Mouse (Mus musculus) midbrain, embryonic 16.5 days (tissue): ENCODE measurements around the gene Art3. TPM values are rescaled to one million over a fixed set of nuclear protein-coding genes. Genes with fewer than 3 reads are reported as not detected.

Source experiments
- ATAC-seq: fragments of 200-750 bp; cut with Nextera tagmentation; 2 replicates; pipeline ENCODE4 v1.8.0; 2017; ENCODE audit warnings: moderate TSS enrichment
- H3K27ac ChIP-seq: fragments of 300-500 bp; sonication (generic); 2 replicates; pipeline ENCODE4 v1.5.1; 2014; ENCODE audit warnings: mild to moderate bottlenecking, low read length, mixed read lengths
- H3K27me3 ChIP-seq: fragments of 300-500 bp; sonication (generic); 2 replicates; pipeline ENCODE4 v1.6.1; 2014; ENCODE audit warnings: low read depth, low read length, mixed read lengths; ENCODE audit not compliant: control insufficient read depth, insufficient read depth
- H3K36me3 ChIP-seq: fragments of 300-500 bp; sonication (generic); 2 replicates; pipeline ENCODE4 v1.6.1; 2014; ENCODE audit warnings: mild to moderate bottlenecking, low read length, moderate library complexity, mixed read lengths; ENCODE audit not compliant: control insufficient read depth, insufficient read depth
- H3K4me1 ChIP-seq: fragments of 300-500 bp; sonication (generic); 2 replicates; pipeline ENCODE4 v1.6.1; 2014; ENCODE audit warnings: mild to moderate bottlenecking, low read length, mixed read lengths; ENCODE audit not compliant: control insufficient read depth, insufficient read depth
- H3K4me2 ChIP-seq: fragments of 300-500 bp; sonication (generic); 2 replicates; pipeline ENCODE4 v1.6.1; 2014; ENCODE audit warnings: mild to moderate bottlenecking, low read length, mixed read lengths
- H3K4me3 ChIP-seq: fragments of 300-500 bp; sonication (generic); 2 replicates; pipeline ENCODE4 v1.5.1; 2014; ENCODE audit warnings: low read depth, mild to moderate bottlenecking, low read length, moderate library complexity, mixed read lengths
- H3K9ac ChIP-seq: fragments of 300-500 bp; sonication (generic); 2 replicates; pipeline ENCODE4 v1.6.1; 2014; ENCODE audit warnings: low read depth, low read length, mixed read lengths
- H3K9me3 ChIP-seq: fragments of 300-500 bp; sonication (generic); replicated peaks from 2 replicates; pipeline ENCODE4 v1.6.1; 2014; ENCODE audit warnings: mild to moderate bottlenecking, low read length, mixed read lengths; ENCODE audit not compliant: control insufficient read depth, poor library complexity, severe bottlenecking
- WGBS: fragments of 180-500 bp; shearing (Covaris S2); extraction: QIAGEN DNeasy Blood & Tissue Kit; methylation state at CpG from one replicate; pipeline ENCODE4 v1.1.7; 2014; 5-methylcytosine and 5-hydroxymethylcytosine counted together
- polyA plus RNA-seq: library from polyadenylated mRNA; unstranded; fragments of >200 nt; fragmentation: Nextera tagmentation; extraction: Ambion mirVana; gene quantifications from 2 replicates; pipeline ENCODE4 v1.2.1, GENCODE M21; 2015

Art3 gene
- polyA plus RNA-seq, 1 experiment from 2014 or later, result 4.3 TPM

GRCm38 (mm10) chr5:92435025-92435584 is 103.5 kb downstream of the Art3 start, which contains the start of gene Nup54:
Gene Nup54 (minus strand): TSS chr5:92435219.
- 1% methylated on average over 34 of the region's 34 CpGs for WGBS
- peaks cover 14% of the 10 kb centered on the region for H3K4me1 ChIP-seq
- H3K27me3 ChIP-seq, result no peaks in the 10 kb centered on the region
- H3K4me2 ChIP-seq, result peak within 1 kb of the TSS; percentile 98
- peak within 1 kb of the TSS; percentile 82 for H3K27ac ChIP-seq
- H3K36me3 ChIP-seq, result peaks cover 2% of the 10 kb centered on the region; the same call in 1 of the 2 replicates
- H3K9ac ChIP-seq, result peak within 1 kb of the TSS; percentile 96
- ATAC-seq, result peak; percentile 100
- no peaks in the 10 kb centered on the region for H3K9me3 ChIP-seq
- peak within 1 kb of the TSS; percentile 99 for H3K4me3 ChIP-seq

GRCm38 (mm10) chr5:92438540-92438939 is 106.9 kb downstream of the Art3 start:
- Histone ChIP-seq H3K36me3 (no peaks in the 10 kb centered on the region; the same call in 1 of the 2 replicates), H3K4me1 (peaks cover 8% of the 10 kb centered on the region), H3K27me3 (no peaks in the 10 kb centered on the region), H3K9me3 (no peaks in the 10 kb centered on the region), H3K9ac (no peak overlapping the region), H3K4me3 (no peak overlapping the region), H3K27ac (no peak overlapping the region), H3K4me2 (no peak overlapping the region)
- 89% methylated on average over 8 of the region's 8 CpGs for WGBS
- no peak for ATAC-seq

GRCm38 (mm10) chr5:92441494-92441893 is 109.9 kb downstream of the Art3 start:
- no peak for ATAC-seq
- H3K4me1 ChIP-seq, result no peaks in the 10 kb centered on the region
- H3K9me3 ChIP-seq, result no peaks in the 10 kb centered on the region
- H3K4me2 ChIP-seq, result no peak overlapping the region
- H3K9ac ChIP-seq, result no peak overlapping the region
- no peak overlapping the region for H3K4me3 ChIP-seq
- no peak overlapping the region for H3K27ac ChIP-seq
- 86% methylated on average over 5 of the region's 5 CpGs for WGBS
- H3K27me3 ChIP-seq, result no peaks in the 10 kb centered on the region
- peaks cover 12% of the 10 kb centered on the region for H3K36me3 ChIP-seq

GRCm38 (mm10) chr5:92442914-92443313 is 111.3 kb downstream of the Art3 start:
- 91% methylated on average over 7 of the region's 7 CpGs for WGBS
- Histone ChIP-seq H3K9ac (no peak overlapping the region), H3K4me3 (no peak overlapping the region), H3K9me3 (no peaks in the 10 kb centered on the region), H3K27ac (no peak overlapping the region), H3K4me2 (no peak overlapping the region), H3K4me1 (no peaks in the 10 kb centered on the region), H3K27me3 (no peaks in the 10 kb centered on the region), H3K36me3 (peaks cover 24% of the 10 kb centered on the region)
- ATAC-seq, result no peak

GRCm38 (mm10) chr5:92445016-92445415 is 113.4 kb downstream of the Art3 start:
- no peak overlapping the region for H3K9ac ChIP-seq
- H3K27me3 ChIP-seq, result no peaks in the 10 kb centered on the region
- ATAC-seq, result no peak
- 94% methylated on average over 2 of the region's 2 CpGs for WGBS
- H3K36me3 ChIP-seq, result peaks cover 40% of the 10 kb centered on the region
- H3K4me1 ChIP-seq, result no peaks in the 10 kb centered on the region
- H3K27ac ChIP-seq, result no peak overlapping the region
- H3K4me2 ChIP-seq, result no peak overlapping the region
- no peak overlapping the region for H3K4me3 ChIP-seq
- H3K9me3 ChIP-seq, result no peaks in the 10 kb centered on the region

GRCm38 (mm10) chr5:92446736-92447135 is 115.1 kb downstream of the Art3 start:
- H3K4me1 ChIP-seq, result no peaks in the 10 kb centered on the region
- WGBS, result 96% methylated on average over 5 of the region's 5 CpGs
- H3K9me3 ChIP-seq, result no peaks in the 10 kb centered on the region
- H3K27ac ChIP-seq, result no peak overlapping the region
- no peak overlapping the region for H3K4me3 ChIP-seq
- H3K9ac ChIP-seq, result no peak overlapping the region
- no peaks in the 10 kb centered on the region for H3K27me3 ChIP-seq
- no peak for ATAC-seq
- no peak overlapping the region for H3K4me2 ChIP-seq
- H3K36me3 ChIP-seq, result peaks cover 53% of the 10 kb centered on the region

- Histone ChIP-seq H3K4me1 (no peaks in the 10 kb centered on the region), H3K4me3 (no peak overlapping the region), H3K36me3 (peaks cover 45% of the 10 kb centered on the region), H3K27me3 (no peaks in the 10 kb centered on the region), H3K9ac (no peak overlapping the region), H3K4me2 (no peak overlapping the region), H3K9me3 (no peaks in the 10 kb centered on the region), H3K27ac (no peak overlapping the region)
- 97% methylated on average over 5 of the region's 5 CpGs for WGBS
- no peak for ATAC-seq
Measured at GRCm38 (mm10) chr5:92452876-92453275, 121.2 kb downstream of the Art3 start.

- no peak overlapping the region for H3K4me3 ChIP-seq
- no peaks in the 10 kb centered on the region for H3K27me3 ChIP-seq
- H3K36me3 ChIP-seq, result peaks cover 13% of the 10 kb centered on the region
- no peaks in the 10 kb centered on the region for H3K4me1 ChIP-seq
- H3K9me3 ChIP-seq, result no peaks in the 10 kb centered on the region
- no peak overlapping the region for H3K4me2 ChIP-seq
- no peak for ATAC-seq
- H3K9ac ChIP-seq, result no peak overlapping the region
- 89% methylated on average over 2 of the region's 2 CpGs for WGBS
- no peak overlapping the region for H3K27ac ChIP-seq
Measured at GRCm38 (mm10) chr5:92457410-92457809, 125.8 kb downstream of the Art3 start.

GRCm38 (mm10) chr5:92458726-92459125 is 127.1 kb downstream of the Art3 start:
- ATAC-seq, result no peak
- WGBS, result 32% methylated on average over 5 of the region's 5 CpGs
- Histone ChIP-seq H3K4me2 (no peak overlapping the region), H3K4me1 (no peaks in the 10 kb centered on the region), H3K4me3 (no peak overlapping the region), H3K9me3 (no peaks in the 10 kb centered on the region), H3K27ac (no peak overlapping the region), H3K27me3 (no peaks in the 10 kb centered on the region), H3K9ac (no peak overlapping the region), H3K36me3 (peaks cover 13% of the 10 kb centered on the region)
